Mouse (Mus musculus): ENCODE data around the gene Lce1h. TPM values are rescaled to one million over a fixed set of nuclear protein-coding genes. Genes with fewer than 3 reads are reported as not detected.

Lce1h gene
- polyA plus RNA-seq (2015; fragmentation: Nextera tagmentation; extraction: Ambion mirVana), result not detected in 2 replicates

DNA sequence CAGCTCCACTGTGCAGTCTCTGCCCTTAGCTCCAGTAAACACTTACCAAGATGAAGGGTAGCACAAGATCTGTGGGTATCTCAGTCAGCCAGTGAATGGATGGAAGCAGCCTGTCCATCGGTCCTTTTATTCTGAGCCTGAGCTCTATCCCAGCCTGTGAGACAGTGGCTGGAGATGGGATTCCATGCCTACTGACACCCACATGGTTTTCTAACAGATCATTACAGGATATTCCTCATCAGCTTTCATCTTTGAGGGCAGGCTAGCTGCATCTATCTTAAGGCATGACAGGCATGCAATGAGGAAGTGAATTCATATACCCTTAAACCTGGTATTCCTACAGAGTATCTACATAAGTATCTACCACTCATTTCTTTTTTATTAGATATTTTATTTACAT, at the start of gene Lce1h:
TSS of gene Lce1h (minus strand) at position 101 of the 400 bp plus-strand sequence.
- no peak for ATAC-seq (ENCODE audit: low read depth)
- H3K4me2 ChIP-seq (ENCODE audit: low read depth, low read length), result no peak within 1 kb of the TSS
- WGBS (ENCODE audit: insufficient replicate concordance), result 72% methylated on average over 1 of the region's 1 CpGs
- H3K36me3 ChIP-seq (ENCODE audit: control insufficient read depth, insufficient read depth), result no peaks in the 10 kb centered on the region
- no peaks in the 10 kb centered on the region for H3K9me3 ChIP-seq (replicated peaks; ENCODE audit: control insufficient read depth, low read length)
- no peaks in the 10 kb centered on the region for H3K4me1 ChIP-seq (ENCODE audit: control insufficient read depth, low read depth, low read length)
- no peaks in the 10 kb centered on the region for H3K27me3 ChIP-seq (ENCODE audit: control insufficient read depth, insufficient read depth, low read depth, low read length)
- no peak within 1 kb of the TSS for H3K4me3 ChIP-seq (ENCODE audit: low read depth, low read length)
- H3K27ac ChIP-seq (ENCODE audit: low read length), result no peak within 1 kb of the TSS
- H3K9ac ChIP-seq (ENCODE audit: low read depth, low read length), result no peak within 1 kb of the TSS

DNA sequence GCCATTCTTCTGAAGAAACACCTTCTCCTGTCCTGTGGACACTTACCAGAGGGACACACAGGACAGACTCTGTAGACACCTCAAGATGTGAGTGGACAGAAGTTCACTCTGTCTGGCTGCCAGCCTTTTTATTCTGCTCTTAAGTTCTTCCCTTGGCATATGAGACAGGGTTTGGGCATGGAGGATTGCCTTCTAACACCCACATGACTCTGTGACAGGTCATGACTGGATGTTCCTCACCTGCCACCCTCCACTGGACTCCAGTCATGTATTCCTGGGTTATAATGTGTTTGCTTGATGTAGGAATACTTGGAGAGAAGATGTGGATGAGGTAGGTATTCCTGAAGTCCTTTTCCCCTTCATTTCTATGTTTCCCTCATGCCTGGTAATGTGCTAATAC, 42.9 kb upstream of the Lce1h start, which contains the start of gene Lce1k:
TSS of gene Lce1k (minus strand) at position 101 of the 400 bp plus-strand sequence.
- Histone ChIP-seq H3K4me2 (ENCODE audit: low read depth, low read length) (no peak within 1 kb of the TSS), H3K27ac (ENCODE audit: low read length) (no peak within 1 kb of the TSS), H3K27me3 (ENCODE audit: control insufficient read depth, insufficient read depth, low read depth, low read length) (no peaks in the 10 kb centered on the region), H3K9ac (ENCODE audit: low read depth, low read length) (no peak within 1 kb of the TSS), H3K4me3 (ENCODE audit: low read depth, low read length) (no peak within 1 kb of the TSS), H3K36me3 (ENCODE audit: control insufficient read depth, insufficient read depth) (no peaks in the 10 kb centered on the region), H3K4me1 (ENCODE audit: control insufficient read depth, low read depth, low read length) (no peaks in the 10 kb centered on the region), H3K9me3 (replicated peaks; ENCODE audit: control insufficient read depth, low read length) (no peaks in the 10 kb centered on the region)
- no peak for ATAC-seq (ENCODE audit: low read depth)

DNA sequence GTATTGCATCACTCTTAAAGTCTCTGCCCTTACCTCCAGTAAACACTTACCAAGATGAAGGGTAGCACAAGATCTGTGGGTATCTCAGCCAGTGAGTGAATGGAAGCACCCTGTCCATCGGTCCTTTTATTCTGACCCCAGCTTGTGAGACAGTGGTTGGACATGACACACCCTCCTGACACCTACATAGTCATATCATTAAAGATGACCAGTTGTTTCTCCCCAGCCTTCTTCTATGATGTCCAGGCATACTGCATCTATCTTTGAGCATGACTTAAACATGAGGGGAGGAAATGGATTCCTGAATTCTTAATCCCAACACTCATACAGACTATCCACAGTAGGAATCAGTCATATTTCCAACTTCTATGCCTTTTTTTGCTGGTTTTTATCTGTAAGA, 25.5 kb upstream of the Lce1h start, which contains the start of gene Lce1j:
TSS of gene Lce1j (minus strand) at position 101 of the 400 bp plus-strand sequence.
- no peaks in the 10 kb centered on the region for H3K36me3 ChIP-seq (ENCODE audit: control insufficient read depth, insufficient read depth)
- no peak within 1 kb of the TSS for H3K27ac ChIP-seq (ENCODE audit: low read length)
- H3K4me2 ChIP-seq (ENCODE audit: low read depth, low read length), result no peak within 1 kb of the TSS
- H3K4me3 ChIP-seq (ENCODE audit: low read depth, low read length), result no peak within 1 kb of the TSS
- 50% methylated on average over 1 of the region's 1 CpGs for WGBS (ENCODE audit: insufficient replicate concordance)
- H3K9ac ChIP-seq (ENCODE audit: low read depth, low read length), result no peak within 1 kb of the TSS
- no peaks in the 10 kb centered on the region for H3K4me1 ChIP-seq (ENCODE audit: control insufficient read depth, low read depth, low read length)
- ATAC-seq (ENCODE audit: low read depth), result no peak
- no peaks in the 10 kb centered on the region for H3K9me3 ChIP-seq (replicated peaks; ENCODE audit: control insufficient read depth, low read length)
- H3K27me3 ChIP-seq (ENCODE audit: control insufficient read depth, insufficient read depth, low read depth, low read length), result no peaks in the 10 kb centered on the region

DNA sequence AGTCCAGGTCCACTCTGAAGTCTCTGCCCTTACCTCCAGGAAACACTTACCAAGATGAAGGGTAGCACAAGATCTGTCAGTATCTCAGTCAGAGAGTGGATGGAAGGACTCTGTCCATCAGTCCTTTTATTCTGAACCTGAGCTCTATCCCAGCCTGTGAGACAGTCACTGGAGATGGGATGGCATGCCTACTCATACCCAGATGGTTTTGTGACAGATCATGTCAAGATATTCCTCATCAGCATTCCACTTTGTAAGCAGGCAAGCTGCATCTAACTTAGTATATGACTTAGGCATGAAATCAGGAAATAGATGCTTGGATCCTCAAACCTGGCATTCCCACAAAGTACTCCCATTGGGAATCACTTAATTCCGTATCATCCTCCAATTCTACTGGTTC, 13.9 kb upstream of the Lce1h start, which contains the start of gene Lce1i:
TSS of gene Lce1i (minus strand) at position 101 of the 400 bp plus-strand sequence.
- Histone ChIP-seq H3K4me2 (ENCODE audit: low read depth, low read length) (no peak within 1 kb of the TSS), H3K27ac (ENCODE audit: low read length) (no peak within 1 kb of the TSS), H3K9ac (ENCODE audit: low read depth, low read length) (no peak within 1 kb of the TSS), H3K36me3 (ENCODE audit: control insufficient read depth, insufficient read depth) (no peaks in the 10 kb centered on the region), H3K9me3 (replicated peaks; ENCODE audit: control insufficient read depth, low read length) (no peaks in the 10 kb centered on the region), H3K4me3 (ENCODE audit: low read depth, low read length) (no peak within 1 kb of the TSS), H3K27me3 (ENCODE audit: control insufficient read depth, insufficient read depth, low read depth, low read length) (no peaks in the 10 kb centered on the region), H3K4me1 (ENCODE audit: control insufficient read depth, low read depth, low read length) (no peaks in the 10 kb centered on the region)
- 28% methylated on average over 1 of the region's 1 CpGs for WGBS (ENCODE audit: insufficient replicate concordance)
- ATAC-seq (ENCODE audit: low read depth), result no peak

DNA sequence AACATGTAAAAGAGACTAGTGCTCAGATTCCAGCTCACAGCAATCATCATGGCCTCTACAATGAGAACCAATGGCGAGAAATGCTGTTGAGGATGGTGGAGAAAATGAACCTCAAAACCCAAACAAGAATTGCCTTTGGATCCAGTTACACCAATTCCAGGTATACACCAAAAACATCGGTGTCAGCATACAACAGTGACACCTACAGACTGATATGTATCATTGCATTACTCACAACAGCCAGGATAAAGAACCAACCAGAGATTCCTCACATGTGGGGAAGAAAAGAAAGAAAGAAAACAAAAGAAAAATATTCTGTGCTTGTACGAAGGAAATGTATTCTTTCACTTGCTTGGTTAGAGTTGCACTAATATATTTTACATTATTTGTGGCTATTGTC, 6.7 kb upstream of the Lce1h start:
- H3K9ac ChIP-seq (ENCODE audit: low read depth, low read length), result no peak overlapping the region
- 21% methylated on average over 3 of the region's 3 CpGs for WGBS (ENCODE audit: insufficient replicate concordance)
- H3K27ac ChIP-seq (ENCODE audit: low read length), result no peak overlapping the region
- no peaks in the 10 kb centered on the region for H3K9me3 ChIP-seq (replicated peaks; ENCODE audit: control insufficient read depth, low read length)
- H3K36me3 ChIP-seq (ENCODE audit: control insufficient read depth, insufficient read depth), result no peaks in the 10 kb centered on the region
- H3K27me3 ChIP-seq (ENCODE audit: control insufficient read depth, insufficient read depth, low read depth, low read length), result no peaks in the 10 kb centered on the region
- no peaks in the 10 kb centered on the region for H3K4me1 ChIP-seq (ENCODE audit: control insufficient read depth, low read depth, low read length)
- no peak overlapping the region for H3K4me3 ChIP-seq (ENCODE audit: low read depth, low read length)
- ATAC-seq (ENCODE audit: low read depth), result no peak
- no peak overlapping the region for H3K4me2 ChIP-seq (ENCODE audit: low read depth, low read length)

DNA sequence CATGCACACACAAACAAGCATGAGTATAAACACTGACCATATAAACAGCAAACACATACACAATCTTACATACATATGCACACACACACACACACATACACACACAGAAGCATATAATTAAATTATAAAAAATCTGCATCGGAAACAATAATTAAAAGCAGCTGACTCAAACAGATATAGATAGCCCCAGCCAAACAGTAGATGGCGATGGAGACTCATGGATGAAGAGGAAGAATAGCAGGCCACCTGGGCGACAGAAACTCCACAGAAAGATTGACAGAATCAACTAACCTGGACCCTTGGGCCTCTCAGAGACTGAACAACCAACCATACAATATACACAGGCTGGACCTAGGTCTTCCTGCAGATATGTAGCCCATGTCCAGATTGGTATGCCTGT, 11.7 kb downstream of the Lce1h start:
- ATAC-seq (ENCODE audit: low read depth), result no peak
- H3K27me3 ChIP-seq (ENCODE audit: control insufficient read depth, insufficient read depth, low read depth, low read length), result no peaks in the 10 kb centered on the region
- no peak overlapping the region for H3K4me2 ChIP-seq (ENCODE audit: low read depth, low read length)
- no peaks in the 10 kb centered on the region for H3K9me3 ChIP-seq (replicated peaks; ENCODE audit: control insufficient read depth, low read length)
- 40% methylated on average over 3 of the region's 3 CpGs for WGBS (ENCODE audit: insufficient replicate concordance)
- no peak overlapping the region for H3K9ac ChIP-seq (ENCODE audit: low read depth, low read length)
- H3K4me3 ChIP-seq (ENCODE audit: low read depth, low read length), result no peak overlapping the region
- H3K36me3 ChIP-seq (ENCODE audit: control insufficient read depth, insufficient read depth), result no peaks in the 10 kb centered on the region
- no peak overlapping the region for H3K27ac ChIP-seq (ENCODE audit: low read length)
- H3K4me1 ChIP-seq (ENCODE audit: control insufficient read depth, low read depth, low read length), result no peaks in the 10 kb centered on the region

DNA sequence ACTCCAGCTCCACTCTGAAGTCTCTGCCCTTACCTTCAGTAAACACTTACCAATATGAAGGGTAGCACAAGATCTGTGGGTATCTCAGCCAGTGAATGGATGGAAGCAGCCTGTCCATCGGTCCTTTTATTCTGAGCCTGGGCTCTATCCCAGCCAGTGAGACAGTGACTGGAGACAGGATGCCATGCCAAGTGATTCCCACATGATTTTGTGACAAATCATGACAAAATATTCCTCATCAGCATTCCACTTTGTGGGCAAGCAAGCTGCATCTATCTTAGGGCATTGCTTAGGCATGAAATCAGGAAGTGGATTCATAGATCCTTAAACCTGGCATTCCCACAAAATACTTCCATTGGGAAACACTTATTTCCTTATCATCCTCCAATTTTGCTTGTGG, 12.6 kb downstream of the Lce1h start, which contains the start of gene Lce1g:
TSS of gene Lce1g (minus strand) at position 101 of the 400 bp plus-strand sequence.
- no peaks in the 10 kb centered on the region for H3K36me3 ChIP-seq (ENCODE audit: control insufficient read depth, insufficient read depth)
- WGBS (ENCODE audit: insufficient replicate concordance), result 78% methylated on average over 1 of the region's 1 CpGs

DNA sequence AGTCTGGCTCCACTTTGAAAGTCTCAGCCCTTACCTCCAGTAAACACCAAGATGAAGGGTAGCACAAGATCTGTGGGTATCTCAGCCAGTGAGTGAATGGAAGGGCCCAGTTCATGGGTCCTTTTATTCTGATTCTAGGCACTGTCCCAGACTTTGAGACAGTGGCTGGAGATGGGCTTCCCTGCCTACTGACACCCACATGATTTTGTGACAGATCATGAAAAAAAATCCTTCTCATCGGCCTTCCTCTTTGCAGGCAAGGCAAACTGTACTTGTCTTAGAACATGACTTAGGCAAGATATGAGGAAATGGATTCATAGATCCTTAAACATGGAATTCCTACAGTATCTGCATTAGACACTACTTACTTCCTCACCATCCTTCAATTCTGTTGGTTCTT, 25.9 kb downstream of the Lce1h start, which contains the start of gene Gm38119:
TSS of gene Gm38119 (minus strand) at position 101 of the 400 bp plus-strand sequence.
- no peak for ATAC-seq (ENCODE audit: low read depth)

More for the DNA sequence above, 12.6 kb downstream of the Lce1h start, which contains the start of gene Lce1g:
- no peak within 1 kb of the TSS for H3K4me3 ChIP-seq (ENCODE audit: low read depth, low read length)
- H3K27me3 ChIP-seq (ENCODE audit: control insufficient read depth, insufficient read depth, low read depth, low read length), result no peaks in the 10 kb centered on the region
- ATAC-seq (ENCODE audit: low read depth), result no peak
- no peak within 1 kb of the TSS for H3K4me2 ChIP-seq (ENCODE audit: low read depth, low read length)
- no peak within 1 kb of the TSS for H3K9ac ChIP-seq (ENCODE audit: low read depth, low read length)
- no peak within 1 kb of the TSS for H3K27ac ChIP-seq (ENCODE audit: low read length)
- H3K9me3 ChIP-seq (replicated peaks; ENCODE audit: control insufficient read depth, low read length), result no peaks in the 10 kb centered on the region
- no peaks in the 10 kb centered on the region for H3K4me1 ChIP-seq (ENCODE audit: control insufficient read depth, low read depth, low read length)

DNA sequence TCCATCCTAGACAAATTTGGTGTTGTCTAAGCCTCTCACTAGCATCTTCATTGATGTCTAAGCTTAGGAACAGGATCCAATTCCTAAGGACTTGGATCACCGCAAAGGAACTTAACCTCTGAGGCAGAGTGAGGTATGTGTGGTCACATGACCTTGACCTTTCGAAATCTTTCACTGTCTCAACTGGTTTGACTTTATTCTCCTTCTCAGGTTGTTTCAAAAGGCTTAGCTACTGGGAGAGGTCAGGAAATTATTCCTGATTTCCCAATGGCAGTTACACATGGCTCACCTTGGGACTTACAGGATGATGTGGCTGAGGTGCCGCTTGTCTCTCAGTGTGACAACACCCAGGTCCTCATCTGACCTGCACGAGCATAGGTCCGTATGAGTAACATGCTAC, 42.2 kb downstream of the Lce1h start:
- Histone ChIP-seq H3K9me3 (replicated peaks; ENCODE audit: control insufficient read depth, low read length) (no peaks in the 10 kb centered on the region), H3K27ac (ENCODE audit: low read length) (no peak overlapping the region), H3K4me1 (ENCODE audit: control insufficient read depth, low read depth, low read length) (no peaks in the 10 kb centered on the region), H3K9ac (ENCODE audit: low read depth, low read length) (no peak overlapping the region), H3K4me2 (ENCODE audit: low read depth, low read length) (no peak overlapping the region), H3K36me3 (ENCODE audit: control insufficient read depth, insufficient read depth) (no peaks in the 10 kb centered on the region), H3K27me3 (ENCODE audit: control insufficient read depth, insufficient read depth, low read depth, low read length) (no peaks in the 10 kb centered on the region), H3K4me3 (ENCODE audit: low read depth, low read length) (no peak overlapping the region)
- ATAC-seq (ENCODE audit: low read depth), result no peak
- WGBS (ENCODE audit: insufficient replicate concordance), result 64% methylated on average over 5 of the region's 5 CpGs

More for the DNA sequence above, 25.9 kb downstream of the Lce1h start, which contains the start of gene Gm38119:
- Histone ChIP-seq H3K9ac (ENCODE audit: low read depth, low read length) (no peak within 1 kb of the TSS), H3K27ac (ENCODE audit: low read length) (no peak within 1 kb of the TSS), H3K27me3 (ENCODE audit: control insufficient read depth, insufficient read depth, low read depth, low read length) (no peaks in the 10 kb centered on the region), H3K9me3 (replicated peaks; ENCODE audit: control insufficient read depth, low read length) (no peaks in the 10 kb centered on the region), H3K36me3 (ENCODE audit: control insufficient read depth, insufficient read depth) (no peaks in the 10 kb centered on the region), H3K4me1 (ENCODE audit: control insufficient read depth, low read depth, low read length) (no peaks in the 10 kb centered on the region), H3K4me2 (ENCODE audit: low read depth, low read length) (no peak within 1 kb of the TSS), H3K4me3 (ENCODE audit: low read depth, low read length) (no peak within 1 kb of the TSS)
- 48% methylated on average over 1 of the region's 1 CpGs for WGBS (ENCODE audit: insufficient replicate concordance)
